38 mouse cellular contexts compared by ENCODE assay signal in the genomic region with DNA sequence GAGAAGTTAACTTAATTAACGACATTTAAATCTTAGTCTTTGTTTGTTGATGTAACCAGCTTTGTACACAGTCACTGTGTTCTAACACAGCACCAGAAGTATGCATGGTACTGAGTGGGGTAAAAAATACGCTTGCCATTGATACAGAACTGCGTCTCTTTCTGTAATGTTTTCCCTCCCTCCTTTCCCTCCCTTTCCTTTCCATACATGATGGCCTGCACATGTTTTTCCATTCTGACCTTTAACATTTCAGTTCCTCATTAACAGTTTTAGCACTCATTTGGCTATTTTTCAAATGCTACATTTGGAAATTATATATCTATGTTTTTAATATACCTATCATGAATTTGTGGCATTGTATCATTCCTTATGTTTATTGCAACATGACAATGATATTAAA. TPM values are rescaled to one million over a fixed set of nuclear protein-coding genes. Genes with fewer than 3 reads are reported as not detected.
"Had no signal": no experiment of that assay in that cellular context is flagged by ENCODE, and none has a peak within 500 bp of the region (broad histone marks: within the 10 kb centered on the region; RNA-seq: fewer than 3 reads in every experiment).

No protein-coding gene starts in this region.

- H3K4me2 ChIP-seq: heart, embryonic 11.5 days; heart, embryonic 12.5 days; heart, embryonic 13.5 days; heart, embryonic 15.5 days; hindbrain, embryonic 12.5 days; hindbrain, embryonic 13.5 days; hindbrain, embryonic 14.5 days; hindbrain, embryonic 15.5 days; intestine, embryonic 15.5 days; kidney, embryonic 15.5 days had no signal

- H3K27ac ChIP-seq: heart, embryonic 10.5 days; heart, embryonic 13.5 days; heart, embryonic 15.5 days; hindbrain, embryonic 10.5 days; hindbrain, embryonic 12.5 days; hindbrain, embryonic 13.5 days; hindbrain, embryonic 14.5 days; hindbrain, embryonic 15.5 days; hindbrain, postnatal 0 days; intestine, embryonic 15.5 days; kidney, embryonic 15.5 days; kidney, postnatal 0 days; layer of hippocampus, adult 2 months; left cerebral cortex, adult 2 months had no signal

- H3K36me3 ChIP-seq: heart, embryonic 15.5 days; hindbrain, embryonic 13.5 days; intestine, embryonic 15.5 days had no signal

- DNase-seq: heart, postnatal 10 days; heart, postnatal 14 days; heart, postnatal 36 days; heart, postnatal 4 days; kidney, adult 11 months; kidney, adult 18-20 months; kidney, adult 2 months; kidney, adult 8-10 months; kidney, adult 9 months; kidney, postnatal 10 days; kidney, postnatal 14 days; kidney, postnatal 25 days; kidney, postnatal 36 days; kidney, postnatal 4 days; layer of hippocampus, adult 9-11 months; layer of hippocampus, postnatal 36 days had no signal

- H3K9ac ChIP-seq: heart, embryonic 12.5 days; heart, embryonic 13.5 days; heart, embryonic 15.5 days; hindbrain, embryonic 12.5 days; hindbrain, embryonic 13.5 days; hindbrain, embryonic 14.5 days; hindbrain, embryonic 15.5 days; intestine, embryonic 15.5 days; kidney, embryonic 15.5 days had no signal

- H3K9me3 ChIP-seq: heart, embryonic 10.5 days; heart, embryonic 12.5 days; heart, embryonic 13.5 days; heart, embryonic 15.5 days; hindbrain, embryonic 10.5 days; hindbrain, embryonic 12.5 days; hindbrain, embryonic 13.5 days; hindbrain, embryonic 15.5 days; intestine, embryonic 15.5 days; kidney, embryonic 15.5 days had no signal

- H3K4me3 ChIP-seq: heart, embryonic 10.5 days; heart, embryonic 12.5 days; heart, embryonic 13.5 days; heart, embryonic 15.5 days; hindbrain, embryonic 10.5 days; hindbrain, embryonic 12.5 days; hindbrain, embryonic 13.5 days; hindbrain, embryonic 15.5 days; intestine, embryonic 15.5 days; kidney, embryonic 15.5 days; layer of hippocampus, adult 2 months; left cerebral cortex, adult 2 months had no signal

- H3K4me1 ChIP-seq: heart, embryonic 10.5 days; heart, embryonic 12.5 days; heart, embryonic 13.5 days; heart, embryonic 15.5 days; hindbrain, embryonic 10.5 days; hindbrain, embryonic 12.5 days; intestine, embryonic 15.5 days; kidney, embryonic 15.5 days had no signal

- H3K27me3 ChIP-seq: heart, embryonic 12.5 days; heart, embryonic 13.5 days; heart, embryonic 15.5 days; hindbrain, embryonic 12.5 days; hindbrain, embryonic 13.5 days; hindbrain, embryonic 15.5 days; intestine, embryonic 15.5 days; kidney, embryonic 15.5 days had no signal

RNA-seq across cellular contexts. Expression of gene Meltf, which starts 34.4 kb away (rescaled TPM):
- total RNA-seq: heart, postnatal 36 days; hematopoietic stem cell, adult 5-6 weeks had no signal
- polyA plus RNA-seq: heart, embryonic 11.5 days; heart, embryonic 14.5 days; heart, postnatal 0 days; hindbrain, embryonic 11.5 days; inflammation-experienced regulatory T-cells, adult 6 months; kidney, embryonic 14.5 days had no signal
